Mouse (Mus musculus) MEL (cell line): ENCODE measurements around the gene Wrap73. TPM values are rescaled to one million over a fixed set of nuclear protein-coding genes. Genes with fewer than 3 reads are reported as not detected.

ENCODE experiments used
- DNase-seq: peaks from one replicate; pipeline ENCODE4 v3.0.0; 2011; ENCODE audit warnings: low read depth, low spot score
- H3K27ac ChIP-seq: 2 replicates; pipeline ENCODE4 v1.5.1; 2012; ENCODE audit warnings: low read depth, mild to moderate bottlenecking, control low read depth, low read length, moderate library complexity; ENCODE audit not compliant: control insufficient read depth
- H3K27me3 ChIP-seq, 2 experiments: fragments of 150-350 bp in 1 of 2; sonication (generic) in 1 of 2; 2 replicates each; pipeline ENCODE4 v1.6.1; 2012; ENCODE audit warnings: low read length in 2 of 2, mild to moderate bottlenecking in 2 of 2, improper control_type of control experiment in 1 of 2, moderate library complexity in 1 of 2; ENCODE audit not compliant: insufficient read depth in 2 of 2, control insufficient read depth in 1 of 2
- H3K36me3 ChIP-seq, 2 experiments: 2 replicates each; pipeline ENCODE4 v1.6.1; 2012 to 2014; ENCODE audit warnings: low read length in 2 of 2, improper control_type of control experiment in 1 of 2, inconsistent platforms in 1 of 2, mild to moderate bottlenecking in 1 of 2; ENCODE audit not compliant: insufficient read depth in 2 of 2, control insufficient read depth in 1 of 2
- H3K4me1 ChIP-seq, 2 experiments: fragments of 150-350 bp in 1 of 2; sonication (generic) in 1 of 2; 2 replicates each; pipeline ENCODE4 v1.6.1; 2012; ENCODE audit warnings: low read length in 2 of 2, improper control_type of control experiment in 1 of 2, mild to moderate bottlenecking in 1 of 2; ENCODE audit not compliant: insufficient read depth in 2 of 2, control insufficient read depth in 1 of 2
- H3K4me3 ChIP-seq, 2 experiments: fragments of 150-350 bp in 1 of 2; sonication (generic) in 1 of 2; 2 replicates each; pipeline ENCODE4 v1.5.1; 2012; ENCODE audit warnings: low read depth in 2 of 2, low read length in 2 of 2, mild to moderate bottlenecking in 2 of 2, moderate library complexity in 2 of 2, control low read depth in 1 of 2, improper control_type of control experiment in 1 of 2; ENCODE audit not compliant: control insufficient read depth in 1 of 2, insufficient read depth in 1 of 2
- H3K79me2 ChIP-seq: 2 replicates; pipeline ENCODE4 v1.6.1; 2012; ENCODE audit warnings: mild to moderate bottlenecking, low read length, moderate library complexity; ENCODE audit not compliant: control insufficient read depth, poor library complexity, insufficient read depth
- H3K9ac ChIP-seq: 2 replicates; pipeline ENCODE4 v1.6.1; 2012; ENCODE audit warnings: low read depth, mild to moderate bottlenecking, control low read depth, low read length, moderate library complexity; ENCODE audit not compliant: control insufficient read depth, poor library complexity, severe bottlenecking
- H3K9me3 ChIP-seq: fragments of 150-350 bp; sonication (generic); replicated peaks from 2 replicates; pipeline ENCODE4 v1.6.1; 2012; ENCODE audit warnings: mild to moderate bottlenecking, low read length, improper control_type of control experiment, moderate library complexity; ENCODE audit not compliant: insufficient read depth
- CHD1 ChIP-seq: IDR thresholded peaks from 2 replicates; pipeline ENCODE4 v1.6.1; 2012; ENCODE audit warnings: low read depth, mild to moderate bottlenecking, inconsistent platforms, low read length, improper control_type of control experiment
- CHD2 ChIP-seq: IDR thresholded peaks from 2 replicates; pipeline ENCODE4 v1.6.1; 2011; ENCODE audit warnings: low read length, improper control_type of control experiment
- E2F4 ChIP-seq: IDR thresholded peaks from 2 replicates; pipeline ENCODE4 v1.6.1; 2011; ENCODE audit warnings: low read depth, low read length, improper control_type of control experiment, borderline replicate concordance
- ELF1 ChIP-seq: IDR thresholded peaks from 2 replicates; pipeline ENCODE4 v1.6.1; 2014; ENCODE audit warnings: low read depth, mild to moderate bottlenecking, inconsistent platforms, low read length, improper control_type of control experiment, moderate library complexity
- EP300 ChIP-seq, 2 experiments: IDR thresholded peaks; 2 replicates each; pipeline ENCODE4 v1.6.1; 2011; ENCODE audit warnings: improper control_type of control experiment in 2 of 2, low read length in 2 of 2, low read depth in 1 of 2, mild to moderate bottlenecking in 1 of 2
- GABPA ChIP-seq: IDR thresholded peaks from 2 replicates; pipeline ENCODE4 v1.6.1; 2012; ENCODE audit warnings: low read depth, mild to moderate bottlenecking, inconsistent platforms, low read length, improper control_type of control experiment, moderate library complexity
- GATA1 ChIP-seq: IDR thresholded peaks from 2 replicates; pipeline ENCODE4 v1.6.1; 2011; ENCODE audit warnings: low read depth, low read length, improper control_type of control experiment
- JUND ChIP-seq: IDR thresholded peaks from 2 replicates; pipeline ENCODE4 v1.6.1; 2011; ENCODE audit warnings: low read depth, mild to moderate bottlenecking, improper control_type of control experiment, low read length
- KAT2A ChIP-seq: conservative IDR thresholded peaks from 2 replicates; pipeline ENCODE4 v1.6.1; 2012; ENCODE audit warnings: low read depth, low read length, improper control_type of control experiment, inconsistent platforms
- MAFK ChIP-seq: IDR thresholded peaks from 2 replicates; pipeline ENCODE4 v1.6.1; 2011; ENCODE audit warnings: low read depth, mild to moderate bottlenecking, low read length, improper control_type of control experiment, borderline replicate concordance
- MAX ChIP-seq: IDR thresholded peaks from 2 replicates; pipeline ENCODE4 v1.6.1; 2011; ENCODE audit warnings: low read length, improper control_type of control experiment
- MYB ChIP-seq: IDR thresholded peaks from 2 replicates; pipeline ENCODE4 v1.6.1; 2011; ENCODE audit warnings: mild to moderate bottlenecking, low read depth, low read length, improper control_type of control experiment
- MYC ChIP-seq: IDR thresholded peaks from 2 replicates; pipeline ENCODE4 v1.6.1; 2011; ENCODE audit warnings: low read depth, mild to moderate bottlenecking, low read length, improper control_type of control experiment, moderate library complexity
- NELFE ChIP-seq: IDR thresholded peaks from 2 replicates; pipeline ENCODE4 v1.6.1; 2011; ENCODE audit warnings: low read depth, low read length, improper control_type of control experiment
- NRF1 ChIP-seq: IDR thresholded peaks from 2 replicates; pipeline ENCODE4 v1.6.1; 2014; ENCODE audit warnings: low read depth, mild to moderate bottlenecking, inconsistent platforms, low read length, improper control_type of control experiment, moderate library complexity; ENCODE audit not compliant: poor library complexity, insufficient read depth, severe bottlenecking
- POLR2A ChIP-seq, 2 experiments: IDR thresholded peaks; 2 replicates each; pipeline ENCODE4 v1.6.1; 2011 to 2012; ENCODE audit warnings: low read length in 2 of 2, mild to moderate bottlenecking in 2 of 2, control low read depth in 1 of 2, improper control_type of control experiment in 1 of 2, low read depth in 1 of 2, moderate library complexity in 1 of 2; ENCODE audit not compliant: control insufficient read depth in 1 of 2, insufficient read depth in 1 of 2, poor library complexity in 1 of 2
- POLR2AphosphoS2 ChIP-seq: IDR thresholded peaks from 2 replicates; pipeline ENCODE4 v1.6.1; 2011; ENCODE audit warnings: low read length, improper control_type of control experiment
- POLR2AphosphoS5 ChIP-seq: IDR thresholded peaks from 2 replicates; pipeline ENCODE4 v1.6.1; 2012; ENCODE audit warnings: low read depth, borderline replicate concordance, mild to moderate bottlenecking, inconsistent platforms, low read length, moderate library complexity, mixed read lengths
- RAD21 ChIP-seq: IDR thresholded peaks from 2 replicates; pipeline ENCODE4 v1.6.1; 2011; ENCODE audit warnings: mild to moderate bottlenecking, low read depth, low read length, improper control_type of control experiment
- RCOR1 ChIP-seq: IDR thresholded peaks from 2 replicates; pipeline ENCODE4 v1.6.1; 2012; ENCODE audit warnings: low read depth, mild to moderate bottlenecking, inconsistent platforms, low read length, improper control_type of control experiment
- SIN3A ChIP-seq: IDR thresholded peaks from 2 replicates; pipeline ENCODE4 v1.6.1; 2012; ENCODE audit warnings: low read length, improper control_type of control experiment, inconsistent platforms
- SMC3 ChIP-seq: IDR thresholded peaks from 2 replicates; pipeline ENCODE4 v1.6.1; 2011; ENCODE audit warnings: low read depth, low read length, improper control_type of control experiment
- TBP ChIP-seq: IDR thresholded peaks from 2 replicates; pipeline ENCODE4 v1.8.0; 2011; ENCODE audit warnings: low read depth, low read length, improper control_type of control experiment
- USF1 ChIP-seq: IDR thresholded peaks from 2 replicates; pipeline ENCODE4 v1.6.1; 2014; ENCODE audit warnings: low read depth, mild to moderate bottlenecking, inconsistent platforms, low read length, improper control_type of control experiment, moderate library complexity
- USF2 ChIP-seq, 2 experiments: IDR thresholded peaks; 2 replicates each; pipeline ENCODE4 v1.6.1; 2011 to 2012; ENCODE audit warnings: improper control_type of control experiment in 2 of 2, low read length in 2 of 2, borderline replicate concordance in 1 of 2, inconsistent platforms in 1 of 2, low read depth in 1 of 2, mild to moderate bottlenecking in 1 of 2; ENCODE audit not compliant: insufficient read depth in 1 of 2
- ZC3H11A ChIP-seq: IDR thresholded peaks from 2 replicates; pipeline ENCODE4 v1.6.1; 2012; ENCODE audit warnings: low read depth, mild to moderate bottlenecking, inconsistent platforms, low read length, improper control_type of control experiment
- ZMIZ1 ChIP-seq: IDR thresholded peaks from 2 replicates; pipeline ENCODE4 v1.6.1; 2012; ENCODE audit warnings: low read depth, mild to moderate bottlenecking, inconsistent platforms, low read length, improper control_type of control experiment, moderate library complexity
- polyA plus RNA-seq, 2 experiments: library from polyadenylated mRNA; stranded (reverse) in 1 of 2; unstranded in 1 of 2; fragments of >175 nt in 1 of 2; fragments of >200 nt in 1 of 2; gene quantifications; 2 replicates each; pipeline versions ENCODE4 v1.2.1 to v1.2.4; 2012; ENCODE audit warnings: low replicate concordance in 2 of 2, low read depth in 1 of 2; ENCODE audit not compliant: insufficient read length in 2 of 2, insufficient read depth in 1 of 2, missing spikeins in 1 of 2
- total RNA-seq: library from RNA; depleted of rRNA; stranded (reverse); fragments of 300-350 nt; gene quantifications from 2 replicates; pipeline ENCODE4 v1.2.3, GENCODE M21; 2012

Gene Wrap73
- total and polyA plus RNA-seq, 3 experiments, result 41.7 to 49.7 TPM; not detected in 1

- DNase-seq, result no peak
- Histone ChIP-seq H3K9ac (no peak overlapping the region), H3K9me3 (no peaks in the 10 kb centered on the region), H3K27ac (no peak overlapping the region), H3K27me3 (no peaks in the 10 kb centered on the region), H3K36me3 (peaks cover 2 to 5% of the 10 kb centered on the region in 2 experiments; a peak in 2 of 4 replicates), H3K79me2 (peaks cover 14% of the 10 kb centered on the region), H3K4me3 (no peak overlapping the region), H3K4me1 (peaks cover 0 to 4% of the 10 kb centered on the region in 2 experiments; a peak in 3 of 4 replicates)
- TF ChIP-seq ZMIZ1, result no peak
- TF ChIP-seq RAD21, result no peak
- TF ChIP-seq ELF1, result no peak
- TF ChIP-seq POLR2AphosphoS2, result no peak
- TF ChIP-seq GATA1, result no peak
- no peak for TF ChIP-seq SIN3A
- no peak for TF ChIP-seq USF2 (IDR thresholded peaks at IDR 0.05; ENCODE audit: borderline replicate concordance in 1 of 2, insufficient read depth in 1 of 2, low read depth in 1 of 2, low read length in 2 of 2)
- no peak for TF ChIP-seq E2F4
- no peak for TF ChIP-seq CHD1
- TF ChIP-seq EP300 (IDR thresholded peaks at IDR 0.05; ENCODE audit: low read depth in 1 of 2, low read length in 2 of 2), result no peak
- TF ChIP-seq NRF1, result no peak
- TF ChIP-seq POLR2AphosphoS5, result no peak
- TF ChIP-seq KAT2A, result no peak
- no peak for TF ChIP-seq SMC3
- no peak for TF ChIP-seq USF1
- TF ChIP-seq RCOR1, result no peak
- TF ChIP-seq MYB, result no peak
- TF ChIP-seq NELFE, result no peak
- no peak for TF ChIP-seq MYC
- TF ChIP-seq GABPA, result no peak
These were observed 4.2 kb downstream of the Wrap73 start for GRCm38 (mm10) chr4:154146342-154146741.

- H3K4me3 ChIP-seq, result no peak overlapping the region
- H3K9ac ChIP-seq, result no peak overlapping the region
- TF ChIP-seq MAX (no peak), RAD21 (no peak), JUND (no peak), ZC3H11A (no peak), TBP (no peak), USF1 (no peak), USF2 (IDR thresholded peaks at IDR 0.05; ENCODE audit: borderline replicate concordance in 1 of 2, insufficient read depth in 1 of 2, low read depth in 1 of 2, low read length in 2 of 2) (no peak), CHD1 (no peak), POLR2AphosphoS2 (no peak), SMC3 (no peak), CHD2 (no peak), MAFK (no peak), POLR2A (IDR thresholded peaks at IDR 0.05; ENCODE audit: control insufficient read depth in 1 of 2, insufficient read depth in 1 of 2, low read depth in 1 of 2, low read length in 2 of 2, poor library complexity in 1 of 2) (no peak)
- H3K9me3 ChIP-seq, result no peaks in the 10 kb centered on the region
- H3K27ac ChIP-seq, result no peak overlapping the region
- H3K79me2 ChIP-seq, result no peaks in the 10 kb centered on the region
- DNase-seq, result no peak
- H3K27me3 ChIP-seq, result no peaks in the 10 kb centered on the region
- H3K36me3 ChIP-seq, result peaks cover 0 to 3% of the 10 kb centered on the region in 2 experiments; a peak in 1 of 4 replicates
- H3K4me1 ChIP-seq, result no peaks in the 10 kb centered on the region
These were observed 11.9 kb downstream of the Wrap73 start for GRCm38 (mm10) chr4:154154104-154154503.
